Mouse (Mus musculus): ENCODE measurements at regions not wholly inside any gene's neighbourhood (a gene's known extent, or its start where the extent isn't known, plus 50 kb on each side); places are given as distances from the start of the nearest gene placed in this dataset.

DNA sequence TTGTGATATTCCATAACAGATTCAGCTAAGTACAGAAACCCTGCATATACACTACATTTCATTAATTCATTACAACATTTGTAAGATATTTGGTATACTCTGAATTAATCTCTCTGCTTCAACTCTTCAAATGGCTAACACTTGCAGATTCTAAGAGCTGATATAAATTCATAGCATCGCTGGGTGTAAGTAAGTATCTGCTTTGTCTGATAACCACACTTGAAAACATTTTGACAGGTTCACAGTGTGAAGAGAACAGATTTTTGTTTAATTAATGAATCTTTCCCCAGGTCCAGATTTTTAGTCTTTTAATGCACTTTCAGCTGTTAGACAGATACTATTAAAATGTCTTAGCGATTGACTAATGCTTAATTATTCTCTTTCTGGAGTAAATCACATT, 823.1 kb downstream of the Fam181b start:
- Histone ChIP-seq H3K9me3 (ENCODE audit: low read length) (no peaks in the 10 kb centered on the region), H3K4me1 (ENCODE audit: insufficient read depth, low read length) (no peaks in the 10 kb centered on the region), H3K27ac (ENCODE audit: low read depth, low read length) (no peak overlapping the region), H3K9ac (replicated peaks; ENCODE audit: low read length, poor library complexity, severe bottlenecking) (no peak overlapping the region), H3K4me2 (ENCODE audit: low read depth, low read length, poor library complexity, severe bottlenecking) (no peak overlapping the region), H3K36me3 (ENCODE audit: insufficient read depth, low read length) (no peaks in the 10 kb centered on the region), H3K27me3 (ENCODE audit: insufficient read depth, low read length) (no peaks in the 10 kb centered on the region), H3K4me3 (ENCODE audit: low read depth, low read length) (no peak overlapping the region)
- ATAC-seq (ENCODE audit: low FRiP score) (no peak), DNase-seq (ENCODE audit: low spot score) (no peak)
- WGBS: 54% methylated on average over 2 of the region's 2 CpGs
- no peak for TF ChIP-seq CTCF (IDR thresholded peaks at IDR 0.05)

GRCm38 (mm10) chr7:93936925-93937324, 857.3 kb downstream of the Fam181b start:
- ATAC-seq (ENCODE audit: low FRiP score) (no peak), DNase-seq (ENCODE audit: low spot score) (no peak)
- TF ChIP-seq CTCF (IDR thresholded peaks at IDR 0.05): no peak

GRCm38 (mm10) chr7:93982103-93982502, 902.4 kb downstream of the Fam181b start:
- DNase-seq (ENCODE audit: low spot score) (no peak), ATAC-seq (ENCODE audit: low FRiP score) (no peak)
- 66% methylated on average over 3 of the region's 3 CpGs for WGBS
- H3K4me3 ChIP-seq (ENCODE audit: low read depth, low read length): no peak overlapping the region
- no peaks in the 10 kb centered on the region for H3K9me3 ChIP-seq (ENCODE audit: low read length)
- H3K4me2 ChIP-seq (ENCODE audit: low read depth, low read length, poor library complexity, severe bottlenecking): no peak overlapping the region
- H3K27me3 ChIP-seq (ENCODE audit: insufficient read depth, low read length): no peaks in the 10 kb centered on the region
- H3K4me1 ChIP-seq (ENCODE audit: insufficient read depth, low read length): no peaks in the 10 kb centered on the region
- H3K27ac ChIP-seq (ENCODE audit: low read depth, low read length): no peak overlapping the region
- H3K36me3 ChIP-seq (ENCODE audit: insufficient read depth, low read length): no peaks in the 10 kb centered on the region
- H3K9ac ChIP-seq (replicated peaks; ENCODE audit: low read length, poor library complexity, severe bottlenecking): no peak overlapping the region
- TF ChIP-seq CTCF (IDR thresholded peaks at IDR 0.05): no peak

More at GRCm38 (mm10) chr7:93936925-93937324, 857.3 kb downstream of the Fam181b start:
- Histone ChIP-seq H3K9ac (replicated peaks; ENCODE audit: low read length, poor library complexity, severe bottlenecking) (no peak overlapping the region), H3K9me3 (ENCODE audit: low read length) (no peaks in the 10 kb centered on the region), H3K4me2 (ENCODE audit: low read depth, low read length, poor library complexity, severe bottlenecking) (no peak overlapping the region), H3K27ac (ENCODE audit: low read depth, low read length) (no peak overlapping the region), H3K4me1 (ENCODE audit: insufficient read depth, low read length) (no peaks in the 10 kb centered on the region), H3K27me3 (ENCODE audit: insufficient read depth, low read length) (no peaks in the 10 kb centered on the region), H3K4me3 (ENCODE audit: low read depth, low read length) (no peak overlapping the region), H3K36me3 (ENCODE audit: insufficient read depth, low read length) (no peaks in the 10 kb centered on the region)
- WGBS: 81% methylated on average over 3 of the region's 3 CpGs

DNA sequence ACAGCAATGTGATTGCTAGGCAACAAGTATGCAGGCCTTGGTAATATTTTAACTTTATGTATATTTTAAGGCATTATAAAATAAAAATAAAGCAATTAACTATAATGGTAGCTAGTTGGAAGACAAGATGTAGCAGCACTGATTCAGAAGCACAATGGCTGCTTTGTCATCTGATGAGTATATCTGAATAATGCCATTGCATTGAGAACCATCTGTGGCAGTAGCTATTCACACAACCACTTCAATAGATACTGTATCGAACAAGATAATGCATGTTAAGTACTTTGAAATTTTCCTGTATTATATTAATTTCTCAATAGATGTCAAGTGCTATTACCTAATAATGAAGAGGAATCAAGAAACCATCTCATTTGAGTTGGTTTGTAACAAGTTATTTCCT, 923.1 kb downstream of the Fam181b start:
- Histone ChIP-seq H3K4me2 (ENCODE audit: low read depth, low read length, poor library complexity, severe bottlenecking) (no peak overlapping the region), H3K36me3 (ENCODE audit: insufficient read depth, low read length) (no peaks in the 10 kb centered on the region), H3K27me3 (ENCODE audit: insufficient read depth, low read length) (no peaks in the 10 kb centered on the region), H3K4me3 (ENCODE audit: low read depth, low read length) (no peak overlapping the region), H3K4me1 (ENCODE audit: insufficient read depth, low read length) (no peaks in the 10 kb centered on the region), H3K27ac (ENCODE audit: low read depth, low read length) (no peak overlapping the region), H3K9me3 (ENCODE audit: low read length) (no peaks in the 10 kb centered on the region), H3K9ac (replicated peaks; ENCODE audit: low read length, poor library complexity, severe bottlenecking) (no peak overlapping the region)
- TF ChIP-seq CTCF (IDR thresholded peaks at IDR 0.05): no peak
- DNase-seq (ENCODE audit: low spot score): no peak
- 61% methylated on average over 1 of the region's 1 CpGs for WGBS
- no peak for ATAC-seq (ENCODE audit: low FRiP score)

GRCm38 (mm10) chr7:94042466-94043030, 962.9 kb downstream of the Fam181b start:
- ATAC-seq (ENCODE audit: low FRiP score) (peak; percentile 62), DNase-seq (ENCODE audit: low spot score) (peak; percentile 73)
- Histone ChIP-seq H3K4me1 (ENCODE audit: insufficient read depth, low read length) (no peaks in the 10 kb centered on the region), H3K36me3 (ENCODE audit: insufficient read depth, low read length) (no peaks in the 10 kb centered on the region), H3K27me3 (ENCODE audit: insufficient read depth, low read length) (no peaks in the 10 kb centered on the region), H3K4me2 (ENCODE audit: low read depth, low read length, poor library complexity, severe bottlenecking) (peak overlapping the region; percentile 61), H3K27ac (ENCODE audit: low read depth, low read length) (no peak overlapping the region; the same call in 1 of the 2 replicates), H3K9me3 (ENCODE audit: low read length) (no peaks in the 10 kb centered on the region), H3K4me3 (ENCODE audit: low read depth, low read length) (peak overlapping the region; percentile 39), H3K9ac (replicated peaks; ENCODE audit: low read length, poor library complexity, severe bottlenecking) (peak overlapping the region; percentile 46)
- TF ChIP-seq CTCF (IDR thresholded peaks at IDR 0.05): no peak
- WGBS: under 1% methylated on average over 11 of the region's 11 CpGs

GRCm38 (mm10) chr7:94045428-94045827, 965.8 kb downstream of the Fam181b start:
- Histone ChIP-seq H3K4me2 (ENCODE audit: low read depth, low read length, poor library complexity, severe bottlenecking) (no peak overlapping the region), H3K9ac (replicated peaks; ENCODE audit: low read length, poor library complexity, severe bottlenecking) (no peak overlapping the region), H3K9me3 (ENCODE audit: low read length) (no peaks in the 10 kb centered on the region), H3K4me3 (ENCODE audit: low read depth, low read length) (no peak overlapping the region), H3K27ac (ENCODE audit: low read depth, low read length) (no peak overlapping the region), H3K27me3 (ENCODE audit: insufficient read depth, low read length) (no peaks in the 10 kb centered on the region), H3K36me3 (ENCODE audit: insufficient read depth, low read length) (no peaks in the 10 kb centered on the region), H3K4me1 (ENCODE audit: insufficient read depth, low read length) (no peaks in the 10 kb centered on the region)
- DNase-seq (ENCODE audit: low spot score): no peak
- no peak for TF ChIP-seq CTCF (IDR thresholded peaks at IDR 0.05)
- WGBS: 48% methylated on average over 2 of the region's 2 CpGs
- no peak for ATAC-seq (ENCODE audit: low FRiP score)

Measured in midbrain, postnatal 0 days (tissue).